Mouse (Mus musculus) gastrocnemius, adult 2 months (tissue): ENCODE results near the gene Chst3. TPM values are rescaled to one million over a fixed set of nuclear protein-coding genes. Genes with fewer than 3 reads are reported as not detected.
"Not testable (repeated sequence)": the region's sequence is repeated elsewhere in the genome, so short reads cannot be mapped to it uniquely, and the experiment has no call there.

Experiments used
- DNase-seq: peaks from one replicate; pipeline ENCODE4 v3.0.0; 2022
- H3K27ac ChIP-seq: fragments of 200-600 bp; 2 replicates; pipeline ENCODE4 v1.8.1; 2022; ENCODE audit warnings: mild to moderate bottlenecking
- H3K4me3 ChIP-seq: fragments of 200-600 bp; 2 replicates; pipeline ENCODE4 v1.8.1; 2022; ENCODE audit warnings: mild to moderate bottlenecking, moderate library complexity
- CTCF ChIP-seq: fragments of 200-600 bp; IDR thresholded peaks from 2 replicates; pipeline ENCODE4 v1.8.1; 2022; ENCODE audit warnings: antibody characterized with exemption, mild to moderate bottlenecking, moderate library complexity
- intact Hi-C: fragments of 180-260 bp; cut with DNase I; formaldehyde crosslinking; loops from one replicate; pipeline ENCODE4 v1.15.1; 2025
- total RNA-seq, 2 experiments: library from RNA; stranded (reverse); gene quantifications; 2 replicates each; pipeline ENCODE4 v1.2.3; 2021

Chst3 gene
- total RNA-seq, 2 experiments from 2014 or later: 0.23 to 0.64 TPM

DNA sequence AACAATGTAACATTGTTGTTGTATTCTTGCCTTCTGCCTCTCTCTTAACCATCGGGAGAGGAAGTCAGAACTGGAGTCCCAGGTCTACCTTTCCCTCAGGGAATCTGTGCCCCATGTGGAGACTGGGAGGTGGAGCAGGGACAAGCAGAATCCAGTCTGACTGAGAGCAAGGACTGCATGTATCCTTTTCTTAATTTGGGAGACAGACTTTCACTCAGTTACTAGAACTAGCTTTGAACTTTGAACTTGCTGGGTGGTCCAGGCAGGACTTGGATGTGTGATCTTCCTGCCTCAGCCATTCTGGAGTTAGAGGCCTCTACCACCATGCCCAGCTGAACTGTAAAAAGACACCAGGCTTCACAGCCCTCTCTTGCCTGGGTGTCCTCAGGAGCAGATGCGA is 5.5 kb upstream of the Chst3 start:
- Histone ChIP-seq H3K27ac (peak overlapping the region; percentile 13; the same call in 1 of the 2 replicates), H3K4me3 (no peak overlapping the region)
- TF ChIP-seq CTCF: no peak
- DNase-seq: peak; percentile 9
- intact Hi-C loops: no loop called here

- H3K4me3 ChIP-seq, intact Hi-C loops, DNase-seq, H3K27ac ChIP-seq: not testable (repeated sequence)
Measured at GRCm38 (mm10) chr10:60221571-60222259, 2.7 kb upstream of the Chst3 start.

DNA sequence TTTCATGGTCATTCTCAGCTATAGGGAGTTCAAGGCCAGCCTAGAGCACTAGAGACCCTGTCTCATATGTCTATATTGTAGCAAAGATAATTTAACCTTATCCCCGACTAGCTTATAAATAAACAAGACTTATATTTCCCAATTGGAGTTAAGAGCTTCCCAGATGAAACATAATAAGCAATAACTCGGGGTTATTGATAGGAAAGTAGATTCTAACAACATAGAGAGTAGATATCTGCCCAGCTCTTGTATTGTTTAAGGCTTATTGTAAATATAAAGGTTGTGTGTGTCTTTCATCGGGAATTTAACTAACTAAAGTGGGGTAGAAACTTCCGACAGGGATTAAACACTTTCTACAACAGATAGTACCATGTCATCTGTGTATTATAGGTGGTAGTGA is 1.5 kb upstream of the Chst3 start:
- H3K27ac ChIP-seq: no peak overlapping the region
- TF ChIP-seq CTCF: no peak
- no peak for DNase-seq
- intact Hi-C loops: no loop called here
- no peak overlapping the region for H3K4me3 ChIP-seq

DNA sequence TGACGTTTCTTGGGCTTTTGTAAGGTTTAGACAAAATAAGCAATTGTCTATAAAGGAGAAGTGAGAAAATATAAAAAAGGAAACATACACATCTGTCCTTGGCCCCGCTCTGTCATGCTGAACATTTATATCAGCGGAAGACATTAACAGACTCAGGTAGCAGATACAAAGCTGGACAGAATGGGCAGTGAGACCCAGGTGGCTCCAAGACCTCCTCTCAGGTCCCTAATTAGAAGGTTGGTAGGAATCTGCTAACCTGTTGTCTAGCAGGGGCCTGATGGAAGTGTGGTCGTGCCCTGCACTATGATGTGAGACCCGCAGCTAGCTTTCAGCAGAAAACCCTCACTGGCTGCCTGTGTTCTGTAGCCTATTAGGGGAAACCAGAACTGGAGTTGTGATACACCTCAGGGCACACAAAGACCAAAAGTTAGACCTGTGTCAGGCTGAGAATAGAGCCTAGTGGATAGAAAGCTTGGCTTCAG is 1.0 kb upstream of the Chst3 start:
- intact Hi-C loops: no loop called here
- no peak for DNase-seq
- H3K27ac ChIP-seq: no peak overlapping the region
- no peak overlapping the region for H3K4me3 ChIP-seq
- TF ChIP-seq CTCF: no peak

DNA sequence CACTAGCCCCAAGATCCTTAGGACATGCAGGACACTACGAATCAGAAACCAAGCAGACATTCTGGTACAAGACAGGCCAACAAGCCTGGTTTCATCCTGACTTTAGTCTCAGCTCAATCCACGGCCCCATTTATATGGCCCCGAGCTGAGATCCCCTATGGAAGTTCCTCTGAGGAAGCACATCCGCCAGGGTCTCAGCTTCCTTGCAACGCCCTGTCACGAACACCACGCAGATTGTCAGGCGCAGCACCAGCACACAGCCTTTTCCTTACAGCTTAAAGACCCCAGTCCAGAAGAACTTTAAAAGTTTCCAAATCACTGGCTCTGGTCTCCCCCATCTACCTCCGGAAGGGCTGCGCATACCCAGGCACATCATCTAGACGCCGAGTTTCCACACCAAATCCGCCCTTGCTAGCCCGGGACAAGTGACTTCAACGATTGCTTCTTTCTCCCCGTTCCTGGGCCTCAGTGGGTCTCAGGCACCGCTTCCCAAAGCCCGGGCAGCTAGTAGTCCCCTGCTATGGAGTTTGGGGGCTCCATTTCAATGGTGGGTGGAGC is 948 bp downstream of the Chst3 start:
- no peak for TF ChIP-seq CTCF
- intact Hi-C loops: no loop called here
- Histone ChIP-seq H3K27ac (peak overlapping the region; percentile 76), H3K4me3 (peak overlapping the region; percentile 86)
- no peak for DNase-seq

GRCm38 (mm10) chr10:60216331-60217095 is 2.5 kb downstream of the Chst3 start:
- intact Hi-C loops: no loop called here
- no peak for DNase-seq
- TF ChIP-seq CTCF: no peak
- H3K27ac ChIP-seq: no peak overlapping the region; the same call in 1 of the 2 replicates
- no peak overlapping the region for H3K4me3 ChIP-seq

DNA sequence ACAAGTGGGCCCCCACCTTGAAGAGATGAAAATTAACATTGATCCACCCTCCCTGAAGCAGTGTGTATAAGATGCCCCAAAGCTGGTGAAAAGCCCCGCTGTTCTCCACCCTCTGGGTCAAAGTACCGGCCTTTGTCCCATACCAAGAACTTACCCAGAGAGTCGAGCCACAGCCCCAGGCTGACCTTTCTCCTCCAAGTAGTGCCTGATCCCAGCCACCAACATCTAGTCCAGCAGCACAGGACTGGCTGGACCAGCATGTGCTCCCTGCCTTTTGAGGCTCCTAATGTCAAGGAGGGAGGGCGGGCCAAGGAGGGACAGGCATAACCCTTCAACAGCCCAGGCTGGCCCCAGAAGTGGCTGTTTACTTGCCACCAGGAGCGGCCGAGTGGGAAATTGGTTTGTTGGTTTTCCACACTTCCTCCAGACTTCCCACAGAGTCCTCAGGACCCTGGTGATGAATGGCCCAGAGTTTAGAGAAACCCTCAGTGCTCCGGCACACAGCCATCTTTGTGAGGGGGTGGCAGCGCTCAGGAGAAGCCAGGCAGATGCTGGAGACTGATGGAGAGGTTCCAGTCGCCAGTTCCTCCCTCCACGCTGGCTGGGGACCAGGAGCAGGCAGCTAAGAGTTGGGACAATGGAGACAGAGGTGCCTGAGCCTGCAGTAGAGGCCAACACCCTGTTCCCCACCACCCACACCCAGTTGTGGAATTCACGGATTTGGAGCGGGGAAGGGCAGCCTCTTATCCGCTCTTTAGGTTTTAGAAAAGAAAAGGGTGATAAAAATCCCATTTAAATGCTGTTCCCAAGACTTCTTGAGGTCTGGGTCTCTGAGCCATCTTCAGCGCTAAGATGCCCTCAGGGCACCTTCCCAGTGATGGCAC is 3.7 kb downstream of the Chst3 start:
- Histone ChIP-seq H3K4me3 (no peak overlapping the region), H3K27ac (peak overlapping the region; percentile 20; the same call in 1 of the 2 replicates)
- intact Hi-C loops: no loop called here
- DNase-seq: no peak
- TF ChIP-seq CTCF: no peak

GRCm38 (mm10) chr10:60212589-60213379 is 6.3 kb downstream of the Chst3 start:
- intact Hi-C loops: no loop called here
- no peak for TF ChIP-seq CTCF
- Histone ChIP-seq H3K4me3 (no peak overlapping the region), H3K27ac (peak overlapping the region; percentile 56)
- no peak for DNase-seq

GRCm38 (mm10) chr10:60211501-60212005 is 7.5 kb downstream of the Chst3 start:
- Histone ChIP-seq H3K4me3 (no peak overlapping the region), H3K27ac (peak overlapping the region; percentile 56)
- no peak for DNase-seq
- no peak for TF ChIP-seq CTCF
- intact Hi-C loops: no loop called here

- H3K27ac ChIP-seq: peak overlapping the region; percentile 91
- intact Hi-C loops: no loop called here
- no peak for TF ChIP-seq CTCF
- DNase-seq: peak; percentile 51
- H3K4me3 ChIP-seq: no peak overlapping the region
Measured at GRCm38 (mm10) chr10:60210468-60210867, 8.6 kb downstream of the Chst3 start.

DNA sequence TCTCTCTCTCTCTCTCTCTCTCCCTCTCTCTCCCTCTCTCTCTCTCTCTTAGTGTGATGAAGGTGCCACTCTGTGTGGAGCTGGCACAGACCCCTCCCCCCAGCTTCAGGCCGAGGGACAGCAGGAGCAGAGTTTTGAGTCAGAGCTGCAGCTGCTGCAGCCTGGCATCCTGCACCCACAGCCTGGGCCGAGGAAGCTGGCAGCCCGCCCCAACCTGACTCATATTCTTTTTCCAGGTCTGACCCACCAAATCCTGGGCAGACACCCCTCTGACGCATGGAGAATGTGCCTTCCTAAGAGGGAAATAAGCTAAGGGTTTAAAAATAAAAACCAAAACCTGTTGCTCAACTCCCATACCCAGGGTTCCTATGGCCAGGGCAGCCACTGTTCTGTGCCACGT is 9.8 kb downstream of the Chst3 start:
- intact Hi-C loops: no loop called here
- Histone ChIP-seq H3K4me3 (no peak overlapping the region; the same call in 1 of the 2 replicates), H3K27ac (peak overlapping the region; percentile 91)
- peak; percentile 95 for DNase-seq
- TF ChIP-seq CTCF: peak; percentile 7; the same call in 1 of the 2 replicates
